Mouse (Mus musculus): ENCODE results near the gene Slc6a9. TPM values are rescaled to one million over a fixed set of nuclear protein-coding genes. Genes with fewer than 3 reads are reported as not detected.

The Slc6a9 gene
- total RNA-seq, 2 experiments from 2014 or later: 35.9 to 36.3 TPM

DNA sequence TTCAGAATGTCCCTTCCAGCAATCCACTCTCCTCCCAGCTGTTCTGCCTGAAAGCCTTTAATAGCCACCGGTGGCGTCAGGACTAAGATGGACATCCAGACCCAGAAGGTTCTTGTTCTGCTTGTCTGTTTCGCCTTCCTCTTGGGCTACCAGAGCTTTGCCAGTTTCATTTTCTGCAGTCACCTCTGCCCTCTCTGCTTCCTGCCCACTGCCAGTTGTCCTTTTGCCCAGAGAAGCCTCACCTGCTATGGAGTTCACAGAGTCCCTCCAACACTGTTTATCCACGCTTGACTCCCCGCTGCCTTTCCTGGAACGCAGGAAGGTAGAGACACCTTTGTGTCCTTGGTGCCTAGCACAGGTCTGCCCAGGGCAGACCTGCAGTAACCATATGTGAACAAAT is 5.1 kb downstream of the Slc6a9 start:
- DNase-seq (ENCODE audit: low spot score in 2 of 2): no peak

DNA sequence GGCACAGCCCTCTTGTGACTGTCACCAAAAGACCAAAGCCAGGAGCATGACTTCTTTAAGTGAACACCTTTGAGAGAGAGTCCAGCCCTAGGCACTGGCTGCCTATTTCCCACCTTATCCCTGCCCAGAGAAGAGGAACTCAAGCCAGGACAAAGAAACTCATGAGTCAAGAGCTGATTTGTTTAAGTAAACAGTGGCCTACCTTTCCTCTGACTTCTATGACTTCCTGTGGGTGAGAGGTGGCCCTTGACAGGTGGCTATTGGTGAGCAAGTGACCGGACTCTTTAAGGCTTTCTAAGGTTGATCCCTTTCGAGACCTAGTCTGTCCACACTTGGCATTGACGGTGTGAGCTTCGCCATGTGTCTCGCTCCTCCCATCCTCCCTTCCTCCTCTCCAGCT is 6.5 kb downstream of the Slc6a9 start:
- no peak for DNase-seq (ENCODE audit: low spot score in 2 of 2)

DNA sequence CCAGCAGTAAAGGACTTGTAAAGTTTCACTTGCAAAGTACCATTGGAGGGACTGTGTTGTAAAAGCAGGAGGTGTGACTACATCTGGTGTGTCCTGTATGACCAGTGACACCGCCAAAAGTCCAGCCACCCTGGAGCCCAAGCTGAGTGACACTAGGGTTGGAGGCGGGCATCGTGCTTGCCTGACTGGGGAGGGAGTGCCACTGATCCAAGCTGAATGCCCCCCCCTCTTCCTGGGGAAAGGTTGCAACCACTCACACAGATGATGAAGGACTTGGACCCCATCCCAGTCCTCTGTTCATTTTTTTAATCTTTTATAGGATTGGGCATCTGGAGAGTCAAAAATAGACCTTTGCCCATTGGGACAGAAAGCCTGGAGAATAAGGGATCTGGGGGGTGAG is 7.3 kb downstream of the Slc6a9 start:
- DNase-seq (ENCODE audit: low spot score in 2 of 2): no peak

DNA sequence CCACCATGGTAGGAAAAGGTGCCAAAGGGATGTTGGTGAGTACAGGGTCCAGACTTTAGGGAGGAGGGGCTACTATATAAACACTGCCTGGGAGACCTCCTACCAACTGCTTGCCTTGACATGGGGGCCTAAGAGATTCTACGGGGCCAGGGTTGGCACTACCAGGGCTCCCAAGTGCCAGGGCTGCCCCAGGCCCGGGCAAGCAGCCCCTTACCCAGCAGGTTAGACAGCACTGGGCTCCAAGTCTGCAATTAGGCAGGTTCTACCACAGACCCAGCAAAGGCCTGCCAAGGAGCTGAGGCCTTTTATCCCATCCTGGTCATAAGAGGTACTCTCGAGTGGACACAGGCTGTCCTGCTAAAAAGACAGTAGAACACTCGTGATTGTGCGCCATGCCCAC is 8.8 kb downstream of the Slc6a9 start:
- DNase-seq (ENCODE audit: low spot score in 2 of 2): no peak

DNA sequence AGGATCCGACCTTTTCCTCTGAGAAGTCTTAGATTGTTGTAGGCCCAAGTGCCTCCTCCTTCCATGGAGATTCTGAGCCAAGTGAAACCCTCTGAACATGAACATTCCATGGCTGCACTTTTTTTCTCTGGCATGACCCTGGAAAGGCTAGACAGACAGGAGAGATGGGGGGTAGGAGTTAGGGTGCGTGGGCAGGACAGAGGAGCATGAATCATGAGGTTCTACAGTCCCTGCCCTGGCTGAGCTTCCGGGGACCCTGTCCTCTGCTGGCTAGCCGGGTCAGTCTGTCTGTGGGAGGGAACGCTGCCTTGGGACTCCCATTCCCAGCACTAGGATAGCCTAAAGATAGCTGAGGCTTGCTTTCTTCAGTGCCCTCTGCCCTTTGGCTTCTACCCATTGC is 10.2 kb downstream of the Slc6a9 start:
- DNase-seq (ENCODE audit: low spot score in 2 of 2): no peak

DNA sequence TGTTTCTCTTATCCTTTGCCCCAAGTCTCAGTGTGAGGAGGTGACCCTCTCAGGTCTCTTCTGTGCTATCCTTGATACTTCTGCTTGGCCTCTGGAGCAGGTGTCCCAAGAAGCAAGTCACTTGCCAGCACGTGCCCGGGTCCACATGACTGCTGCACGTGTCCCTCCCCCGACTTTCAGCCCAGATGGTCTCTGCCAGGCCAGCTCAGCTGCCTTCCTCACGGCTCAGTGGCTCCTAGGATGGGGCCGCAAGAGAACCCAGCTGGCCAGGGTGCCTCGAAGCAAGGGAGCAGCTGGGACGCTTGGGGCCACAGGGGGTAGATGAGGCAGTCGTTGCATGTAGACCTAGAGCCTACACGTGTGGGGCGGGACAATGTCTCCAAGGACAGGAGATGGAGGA is 11.0 kb downstream of the Slc6a9 start:
- DNase-seq (ENCODE audit: low spot score in 2 of 2): no peak

DNA sequence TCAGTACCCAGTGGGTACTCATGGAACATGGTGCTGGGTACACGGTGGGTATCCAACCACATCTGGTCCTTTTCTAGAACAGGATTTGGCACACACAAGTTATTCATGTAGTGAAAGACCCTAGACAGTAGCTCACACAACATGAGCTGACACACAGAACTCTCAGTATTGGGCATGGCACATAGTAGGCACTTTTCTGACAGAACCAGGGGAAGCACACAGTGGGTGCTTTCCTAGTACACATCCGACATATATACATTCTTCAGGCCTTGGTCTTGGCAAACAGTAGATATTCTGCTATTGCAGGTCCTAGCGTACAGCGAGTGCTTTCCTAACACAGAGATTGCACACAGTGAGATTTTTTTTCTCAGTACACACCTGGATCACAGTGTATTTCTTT is 12.0 kb downstream of the Slc6a9 start:
- no peak for DNase-seq (ENCODE audit: low spot score in 2 of 2)

DNA sequence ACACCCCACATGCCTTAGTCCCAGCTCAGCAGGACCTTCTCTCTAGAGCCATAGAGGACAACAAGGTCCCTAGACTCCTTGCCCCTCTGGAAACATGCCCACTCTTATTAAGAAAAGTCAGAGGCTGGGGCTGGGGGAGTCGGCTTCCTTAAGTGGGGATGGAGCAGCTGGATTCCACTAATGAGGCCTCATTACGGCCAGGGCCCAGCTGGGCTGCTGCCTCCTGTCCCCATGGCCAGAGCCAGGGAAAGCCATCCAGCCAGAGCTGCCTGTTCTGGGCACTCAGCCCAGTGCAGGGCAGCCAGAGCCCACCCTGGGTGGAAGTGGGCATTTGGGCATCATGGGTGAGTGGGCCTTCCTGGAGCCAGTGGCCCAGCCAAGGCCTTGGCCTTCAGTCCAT is 12.7 kb downstream of the Slc6a9 start:
- DNase-seq (ENCODE audit: low spot score in 2 of 2): no peak

DNA sequence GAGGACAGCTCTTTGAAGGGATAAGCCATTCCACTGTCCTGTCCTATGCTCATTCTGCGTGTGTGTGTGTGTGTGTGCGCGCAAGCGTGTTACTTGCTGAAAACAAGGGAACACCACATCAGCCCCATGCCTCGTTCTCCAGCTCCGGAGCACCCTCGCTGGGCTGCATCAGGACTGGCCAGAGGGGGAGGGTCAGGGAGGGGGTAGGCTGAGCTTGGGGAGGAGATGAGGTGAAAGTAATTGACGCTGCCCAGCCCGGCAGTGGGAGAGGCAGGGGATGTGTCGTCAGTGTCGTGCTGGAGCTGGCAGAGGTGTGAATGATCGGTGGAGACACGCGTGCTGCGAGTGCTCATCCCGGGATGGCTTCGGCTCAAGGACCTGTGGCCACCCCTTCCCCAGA is 14.8 kb downstream of the Slc6a9 start:
- no peak for DNase-seq (ENCODE audit: low spot score in 2 of 2)

DNA sequence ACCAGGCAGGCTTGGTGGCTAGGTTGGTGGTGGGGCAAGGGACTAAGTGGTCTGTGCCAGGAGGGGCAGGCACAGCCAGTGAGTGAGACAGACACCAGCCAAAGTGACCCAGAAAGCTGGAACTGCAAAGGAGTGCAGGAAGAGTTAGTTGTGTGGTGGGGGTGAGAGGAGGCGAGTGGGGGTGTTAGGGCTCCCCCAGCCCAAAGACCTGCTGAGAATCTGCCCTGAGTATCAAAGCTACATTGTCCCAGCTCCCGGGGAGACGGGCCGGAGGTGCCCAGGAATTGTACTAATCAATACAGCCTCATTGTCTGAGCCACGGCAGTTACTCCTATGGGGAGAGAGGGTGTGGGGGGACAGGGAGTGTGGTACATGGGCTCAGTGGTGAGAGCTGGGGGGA is 15.2 kb downstream of the Slc6a9 start:
- no peak for DNase-seq (ENCODE audit: low spot score in 2 of 2)

DNA sequence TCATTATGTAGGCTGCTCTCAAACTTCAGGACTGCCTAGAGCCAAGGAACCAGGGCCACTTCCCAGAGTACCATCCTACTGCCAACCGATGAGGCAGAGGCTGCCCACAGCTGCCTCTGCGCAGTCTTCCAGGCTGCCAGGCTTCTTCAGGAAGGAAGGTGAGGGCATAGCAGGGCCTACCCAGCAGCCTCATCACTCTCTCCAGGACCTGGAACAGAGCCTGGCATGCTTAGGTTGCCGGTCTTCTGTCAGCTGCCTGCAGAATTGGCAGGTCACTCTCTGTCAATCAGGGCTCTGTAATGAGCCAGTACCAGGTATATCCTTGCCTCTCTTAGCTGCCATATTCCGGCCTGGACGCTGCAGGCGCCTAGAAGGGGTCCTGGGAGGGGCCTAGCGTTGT is 15.9 kb downstream of the Slc6a9 start:
- DNase-seq (ENCODE audit: low spot score in 2 of 2): no peak

DNA sequence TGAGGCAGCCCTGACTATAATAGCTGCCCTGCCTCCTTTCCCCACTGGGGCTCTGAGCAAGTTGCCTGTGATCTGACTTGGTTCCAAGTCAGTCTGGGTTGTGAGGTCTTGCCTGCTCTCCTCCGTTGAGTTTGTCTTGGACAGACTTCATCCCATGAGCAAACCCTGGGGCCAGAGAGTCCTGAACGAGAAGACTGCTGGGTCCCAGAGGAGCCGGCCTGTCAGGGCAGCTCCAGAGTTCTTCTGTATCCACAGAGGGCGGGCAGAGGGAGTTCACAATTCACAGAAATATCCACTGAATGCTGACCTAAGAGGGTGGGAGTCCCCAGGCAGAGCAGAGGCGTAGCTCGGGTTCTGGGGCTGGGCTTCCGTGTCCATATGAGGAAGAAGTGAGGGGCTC is 16.6 kb downstream of the Slc6a9 start:
- DNase-seq (ENCODE audit: low spot score in 2 of 2): no peak

DNA sequence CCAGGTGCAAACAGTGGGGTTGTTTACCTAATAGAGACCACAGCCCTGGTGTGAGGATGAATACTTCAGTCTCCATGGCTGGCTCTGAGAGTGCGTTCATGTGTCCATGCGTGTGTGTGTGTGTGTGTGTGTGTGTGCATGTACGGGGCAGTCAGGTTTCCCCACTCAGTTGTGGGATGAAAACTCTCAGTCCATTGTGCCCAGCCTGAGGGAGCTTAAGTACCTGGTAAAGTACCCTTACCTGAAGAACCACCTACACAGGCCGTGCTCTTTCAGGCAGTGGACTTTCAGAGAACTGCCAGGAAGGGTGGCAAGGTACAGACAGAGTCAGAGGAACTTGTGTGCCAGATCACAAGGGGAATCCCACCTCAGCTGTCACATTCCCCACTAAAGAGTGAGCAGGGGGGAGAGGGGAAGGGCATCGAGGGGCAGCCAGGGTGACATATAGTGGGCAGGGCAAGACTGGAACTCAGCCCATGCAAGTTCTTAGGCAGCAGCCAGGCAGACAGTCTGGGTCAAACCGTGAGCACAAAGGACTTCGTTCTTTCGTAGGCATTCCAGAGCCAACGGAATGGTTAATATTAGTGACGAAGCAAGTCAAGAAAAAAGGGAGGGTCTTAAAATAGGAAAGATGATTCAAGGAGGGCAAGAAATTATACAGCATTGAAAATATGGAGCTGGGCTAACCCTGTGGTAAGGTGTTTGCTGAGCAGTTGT is 18.0 kb downstream of the Slc6a9 start:
- no peak for DNase-seq (ENCODE audit: low spot score in 2 of 2)

DNA sequence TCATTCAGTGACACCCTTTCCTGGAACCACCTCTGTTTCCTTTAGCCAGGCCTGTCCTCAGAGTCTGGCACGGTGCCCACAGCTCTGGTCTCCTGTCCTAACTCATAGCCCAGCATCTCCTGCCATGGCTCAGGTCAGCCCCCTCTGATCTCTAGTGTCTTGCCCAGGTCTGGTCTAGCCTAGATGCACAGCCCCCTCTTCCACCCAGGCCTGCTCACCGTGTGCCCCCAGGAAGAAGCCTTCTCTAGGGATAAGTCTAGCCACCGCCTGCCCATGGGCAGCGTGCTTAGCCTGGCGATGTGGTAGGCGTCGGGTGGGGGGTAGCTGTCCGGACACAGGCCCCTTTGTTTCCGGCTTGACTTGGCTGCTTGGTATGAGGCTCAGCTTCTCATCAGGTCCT is 20.8 kb downstream of the Slc6a9 start:
- no peak for DNase-seq (ENCODE audit: low spot score in 2 of 2)

DNA sequence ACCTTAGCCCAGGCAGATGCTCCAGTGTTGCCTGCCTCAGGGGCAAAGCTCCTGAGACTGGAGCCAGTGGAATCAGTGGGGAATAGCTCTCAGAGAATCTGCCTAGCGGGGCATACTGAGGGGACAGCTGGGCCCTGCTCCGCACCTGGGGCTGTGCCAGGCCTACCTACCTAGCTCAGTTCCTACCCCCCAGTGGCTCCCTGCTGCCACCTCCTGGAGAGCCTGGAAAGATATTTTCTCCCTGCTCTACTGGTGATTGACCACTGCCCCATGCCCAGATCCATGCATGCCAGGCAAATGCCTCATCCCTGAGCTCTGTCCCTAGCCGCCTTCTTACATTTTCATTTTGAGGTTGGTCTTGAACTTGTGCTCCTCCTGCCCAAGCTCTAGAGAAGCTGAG is 24.5 kb downstream of the Slc6a9 start:
- DNase-seq (ENCODE audit: low spot score in 2 of 2): peak; percentile 62 to 69

DNA sequence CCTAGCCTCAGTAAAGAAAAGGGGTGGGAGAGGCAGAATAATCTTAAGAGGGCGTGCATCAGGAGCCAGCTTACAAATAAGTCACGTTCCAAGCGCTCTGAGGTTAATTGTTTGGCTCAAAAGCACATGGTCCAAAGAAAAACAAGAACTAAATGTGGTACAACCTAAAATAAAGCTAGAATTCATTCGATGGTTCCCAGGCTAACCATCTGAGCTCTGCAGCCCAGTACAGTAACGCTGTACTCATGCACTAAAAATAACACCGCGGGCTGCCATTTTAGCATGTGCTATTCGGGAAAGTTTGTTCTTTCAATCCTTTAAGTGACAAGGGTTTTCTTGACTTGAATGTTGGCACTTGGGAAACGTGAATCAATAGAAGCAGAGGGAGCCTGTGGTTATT is 26.3 kb downstream of the Slc6a9 start:
- no peak for DNase-seq (ENCODE audit: low spot score in 2 of 2)

DNA sequence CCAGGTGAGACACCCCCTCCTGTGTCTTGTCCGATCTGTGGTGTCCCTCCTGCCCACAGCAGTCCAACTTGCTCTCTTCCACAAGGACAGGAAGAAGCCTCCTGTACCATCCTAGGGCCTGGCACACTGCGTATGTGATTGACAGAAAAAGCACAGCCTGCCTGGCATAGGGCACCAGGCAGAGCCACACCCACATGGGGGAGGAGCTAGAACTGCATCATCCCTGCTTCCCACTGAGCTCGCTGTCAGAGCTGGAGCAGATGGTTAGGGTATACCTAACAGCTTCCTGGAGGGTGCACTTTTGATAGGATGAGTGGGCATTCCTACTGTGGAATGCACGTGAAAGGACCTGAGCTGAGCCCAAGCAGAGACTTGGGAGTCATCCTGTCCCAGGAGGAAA is 28.5 kb downstream of the Slc6a9 start:
- peak; percentile 52 to 64 for DNase-seq (ENCODE audit: low spot score in 2 of 2)

DNA sequence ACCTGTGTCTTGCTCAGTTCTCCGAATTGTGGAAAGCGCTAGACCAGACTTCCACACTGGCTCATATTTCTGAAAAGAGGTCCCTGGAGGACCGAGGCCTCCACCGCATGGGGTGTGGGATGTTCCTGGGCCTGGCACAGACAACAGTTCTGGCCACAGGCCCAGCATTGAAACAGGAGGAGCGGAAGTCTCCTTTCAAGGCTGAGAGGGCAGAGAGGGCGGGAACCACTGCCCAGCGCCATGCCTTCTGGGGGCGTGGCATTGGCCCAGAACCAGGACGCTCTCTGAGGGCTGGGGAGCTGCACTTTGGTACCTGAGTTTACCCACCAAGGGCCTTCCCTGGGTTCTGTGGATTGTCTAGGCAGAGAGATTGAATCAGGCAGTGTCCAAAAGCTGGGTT is 31.8 kb downstream of the Slc6a9 start:
- DNase-seq (ENCODE audit: low spot score in 2 of 2): no peak

DNA sequence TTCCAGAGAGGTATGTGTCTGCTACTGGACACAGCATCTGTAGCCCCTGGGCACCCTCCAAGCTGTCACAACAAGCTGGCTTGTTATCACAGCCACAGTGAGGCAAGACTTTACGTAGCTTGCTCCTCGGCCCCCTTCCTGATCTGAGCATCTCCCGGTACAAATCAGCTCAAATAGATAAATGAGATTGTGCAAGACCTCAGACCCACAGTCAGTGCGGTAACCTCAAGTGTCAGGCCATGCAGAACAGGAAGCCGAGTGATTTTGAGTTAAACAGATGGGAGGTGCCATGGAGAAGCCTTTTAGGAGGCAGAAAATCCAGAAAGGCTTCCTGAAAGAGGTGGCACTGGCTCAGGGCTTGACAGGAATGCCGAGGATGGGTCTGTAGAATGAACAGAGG is 32.7 kb downstream of the Slc6a9 start:
- DNase-seq (ENCODE audit: low spot score in 2 of 2): no peak

DNA sequence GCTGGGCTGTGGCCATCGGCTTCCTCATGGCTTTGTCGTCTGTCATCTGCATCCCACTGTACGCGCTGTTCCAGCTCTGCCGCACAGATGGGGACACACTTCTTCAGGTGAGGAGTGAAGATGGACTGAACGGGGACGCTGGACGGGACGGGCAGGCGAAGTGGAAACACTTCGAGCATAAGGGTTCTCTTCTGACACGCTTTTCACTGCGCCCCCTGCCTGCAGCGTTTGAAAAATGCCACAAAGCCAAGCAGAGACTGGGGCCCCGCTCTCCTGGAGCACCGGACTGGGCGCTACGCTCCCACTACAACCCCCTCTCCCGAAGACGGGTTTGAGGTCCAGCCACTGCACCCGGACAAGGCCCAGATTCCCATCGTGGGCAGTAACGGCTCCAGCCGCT is 33.5 kb downstream of the Slc6a9 start:
- DNase-seq (ENCODE audit: low spot score in 2 of 2): peak; percentile 44 to 61

DNA sequence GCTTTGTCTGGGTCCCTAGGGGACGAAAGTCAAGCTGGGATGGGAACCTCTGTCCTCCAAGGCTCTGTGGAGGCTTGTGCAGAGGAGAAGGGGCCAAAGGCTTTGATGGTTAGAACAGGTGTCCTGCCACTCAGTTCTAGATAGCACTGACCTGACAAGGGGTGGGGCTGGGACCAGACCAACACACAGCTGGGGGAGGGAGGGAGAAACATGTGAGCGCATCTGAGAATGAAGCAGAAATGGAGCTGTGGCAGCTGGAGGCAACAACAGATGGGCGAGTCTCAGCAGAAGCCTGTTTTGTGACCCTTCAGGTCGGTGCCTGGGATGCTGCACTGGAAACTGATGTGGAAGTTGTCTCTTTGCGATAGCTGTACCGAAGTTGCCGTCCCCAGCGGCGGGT is 35.0 kb downstream of the Slc6a9 start:
- DNase-seq (ENCODE audit: low spot score in 2 of 2): no peak

DNA sequence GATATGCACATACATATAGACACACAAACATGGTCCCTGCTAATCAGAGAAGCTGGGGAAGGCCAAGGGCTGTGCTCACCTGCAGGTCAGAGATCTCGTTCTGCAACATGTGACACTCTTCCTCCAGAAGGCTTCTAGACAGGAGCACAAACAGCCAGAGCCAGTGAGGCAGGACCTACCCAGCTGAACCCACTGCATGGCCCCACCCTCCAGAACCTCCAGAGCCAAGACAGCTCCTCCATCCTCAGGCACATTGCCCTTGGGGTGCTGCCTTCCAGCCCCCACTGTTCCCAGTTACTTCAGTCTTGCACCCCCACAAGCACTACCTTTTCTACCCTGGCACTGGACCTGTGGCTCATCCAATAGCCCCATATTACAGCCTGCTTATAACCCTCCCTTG is 36.1 kb downstream of the Slc6a9 start:
- no peak for DNase-seq (ENCODE audit: low spot score in 2 of 2)

DNA sequence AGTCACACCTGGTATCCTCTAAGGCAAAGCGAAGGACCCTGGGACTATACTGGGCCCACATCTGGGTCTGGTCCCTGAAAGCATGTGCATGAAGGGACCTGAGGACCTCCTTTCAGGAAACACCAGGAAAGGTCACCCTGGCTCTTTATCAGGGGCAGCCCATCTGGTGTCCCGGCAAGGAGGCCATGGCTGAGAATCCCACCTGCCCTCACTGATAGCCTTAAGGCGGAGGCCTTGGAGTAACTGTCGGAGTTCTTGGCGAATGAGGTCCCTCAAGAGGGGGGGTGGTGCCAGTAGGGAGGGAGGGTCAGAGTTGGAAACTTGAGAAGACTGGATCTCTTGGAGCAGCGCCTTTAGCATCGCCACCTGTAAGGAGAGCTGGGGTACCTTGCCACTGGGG is 37.5 kb downstream of the Slc6a9 start:
- no peak for DNase-seq (ENCODE audit: low spot score in 2 of 2)

DNA sequence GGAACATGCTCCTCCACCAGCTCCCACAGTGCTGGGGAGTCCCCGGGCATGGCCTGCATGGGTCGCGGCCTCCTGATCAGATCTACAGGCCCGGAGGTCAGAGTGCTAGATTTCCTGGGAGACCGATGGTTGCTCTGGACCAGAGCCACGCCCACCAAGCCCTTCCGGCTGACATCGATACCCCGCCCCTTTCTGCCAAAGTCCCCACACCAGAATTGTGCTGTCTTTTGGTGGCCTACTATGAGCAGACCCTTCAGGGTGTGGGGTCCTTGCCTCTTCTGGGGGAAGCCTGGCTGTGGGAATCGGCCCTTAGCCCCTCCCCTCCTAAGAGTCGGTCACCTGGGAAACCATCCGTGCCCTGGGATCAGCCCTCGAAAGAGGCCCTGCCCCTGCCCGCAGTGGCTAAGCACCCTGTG is 38.2 kb downstream of the Slc6a9 start, which contains the start of gene Ccdc24:
Gene Ccdc24 (minus strand): TSS at position 87 of the 416 bp plus-strand sequence.
- no peak for DNase-seq (ENCODE audit: low spot score in 2 of 2)
